Mouse (Mus musculus) cerebellum, postnatal 4 days (tissue): ENCODE results near the gene Ajuba.
A peak's percentile ranks its signal among the peaks of the same experiment; 100 is the strongest.
"Not testable (repeated sequence)": the region's sequence is repeated elsewhere in the genome, so short reads cannot be mapped to it uniquely, and the experiment has no call there.

Experiments
- DNase-seq, 2 experiments: peaks; one replicate each; pipeline ENCODE4 v3.0.0; 2022; ENCODE audit warnings: low spot score in 2 of 2, mixed read lengths in 1 of 2

Ajuba gene

DNA sequence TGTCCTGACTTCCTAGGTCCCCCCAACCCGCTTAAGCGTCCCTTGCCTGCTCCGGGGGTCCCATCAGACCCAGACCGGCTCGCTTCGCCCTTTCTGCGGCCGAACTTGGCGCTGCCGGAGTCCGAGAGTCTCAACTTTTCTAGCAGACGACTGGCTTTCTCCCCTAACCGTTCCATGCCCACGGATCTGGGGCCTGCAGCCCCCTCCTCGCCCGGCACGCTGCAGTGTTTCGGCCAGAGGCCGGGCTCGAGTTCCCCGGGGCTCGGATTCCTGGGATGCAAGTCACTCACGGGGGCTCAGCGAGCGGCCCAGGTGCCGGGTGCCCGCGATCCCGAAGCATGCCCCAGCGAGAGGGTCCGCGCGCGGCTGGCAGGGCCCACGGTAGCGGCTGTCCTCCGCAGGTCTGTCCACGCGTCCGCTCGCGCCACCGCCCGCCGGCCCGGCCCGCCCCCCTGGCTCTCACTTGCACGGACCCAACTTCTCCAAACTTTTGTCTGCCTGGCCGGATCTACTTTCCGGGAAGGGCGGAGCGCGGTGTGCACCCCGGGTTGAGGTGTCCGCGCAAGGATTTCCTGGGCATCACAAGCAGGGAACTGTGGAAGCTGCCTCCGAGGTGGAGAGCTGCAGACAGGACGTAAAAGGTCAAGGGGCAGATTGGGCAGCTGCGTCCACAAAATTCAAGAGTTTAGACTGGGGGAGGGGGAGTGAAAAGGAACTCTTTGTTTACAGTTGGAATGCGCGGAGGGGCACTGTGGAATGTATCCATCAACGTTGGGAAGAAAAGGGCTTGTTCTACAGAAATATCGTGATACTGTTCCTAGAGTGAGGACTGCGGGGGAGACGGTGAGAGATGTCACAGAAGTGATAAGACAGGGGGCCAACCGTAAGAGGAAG is at the start of gene Ajuba:
Ajuba (minus strand) TSS at position 470 of the 894 bp plus-strand sequence.
- DNase-seq, result peak in 1 of 2 experiments; percentile 70

DNA sequence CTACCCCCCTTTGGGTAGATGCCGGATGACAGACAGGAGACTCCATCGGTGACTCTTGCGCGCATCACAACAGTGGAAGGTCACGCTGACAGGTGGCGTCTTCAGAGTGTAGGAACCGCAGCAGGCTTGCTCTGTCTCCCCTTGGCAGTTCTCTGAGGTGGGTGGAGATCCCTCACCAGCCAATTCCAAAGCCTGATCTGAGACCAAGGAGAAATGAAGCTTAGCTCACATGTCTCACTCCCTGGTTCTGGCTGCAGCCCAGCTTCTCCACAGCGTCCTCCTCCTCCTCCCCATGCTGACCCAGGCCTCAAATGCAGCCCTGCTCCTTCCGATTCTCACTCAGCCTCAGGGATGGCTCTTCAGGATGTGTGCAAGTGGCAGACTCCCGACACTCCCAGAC is 47.6 kb upstream of the Ajuba start:
- DNase-seq, result no peak

DNA sequence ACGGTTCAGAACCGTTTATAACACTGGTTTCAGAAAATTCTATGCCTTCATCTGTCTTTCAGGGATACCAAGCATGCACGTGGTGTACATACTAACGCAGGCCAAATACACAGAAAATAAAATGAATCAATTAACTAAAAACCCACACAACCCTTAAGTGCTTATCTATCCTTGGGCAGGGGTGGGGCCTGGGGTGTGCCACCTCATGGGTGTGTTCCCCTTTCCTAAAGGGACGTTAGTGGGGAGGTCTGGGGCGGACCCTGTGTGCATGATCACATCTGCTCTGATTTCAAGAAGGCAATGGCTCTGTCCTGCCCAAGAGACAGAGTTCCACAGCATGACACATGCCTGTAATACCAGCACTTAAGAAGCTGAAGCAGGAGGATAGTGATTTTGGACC is 46.0 kb upstream of the Ajuba start:
- DNase-seq, result no peak

DNA sequence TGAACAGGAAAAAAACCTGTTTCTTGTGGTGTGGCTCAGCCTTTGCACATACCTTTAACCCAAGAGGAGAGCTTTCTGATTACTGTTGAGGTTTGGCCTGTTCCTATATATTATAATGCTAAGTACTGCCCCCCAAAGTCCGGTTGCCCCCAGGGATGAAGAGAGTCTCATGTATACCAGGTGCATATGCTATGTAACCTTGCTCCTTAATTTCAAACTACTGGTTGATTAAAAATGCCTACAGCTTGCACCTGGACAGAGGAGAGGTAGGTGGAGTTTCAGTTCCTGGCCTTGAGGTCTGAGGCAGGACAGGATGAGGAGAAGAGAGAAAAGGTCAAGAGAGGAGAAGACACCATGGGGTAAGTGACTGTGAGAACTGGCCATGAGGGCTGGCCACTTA is 43.8 kb upstream of the Ajuba start, which contains the start of gene Psmb11:
Psmb11 (plus strand) TSS at position 301 of the 400 bp plus-strand sequence.
- DNase-seq, result no peak

DNA sequence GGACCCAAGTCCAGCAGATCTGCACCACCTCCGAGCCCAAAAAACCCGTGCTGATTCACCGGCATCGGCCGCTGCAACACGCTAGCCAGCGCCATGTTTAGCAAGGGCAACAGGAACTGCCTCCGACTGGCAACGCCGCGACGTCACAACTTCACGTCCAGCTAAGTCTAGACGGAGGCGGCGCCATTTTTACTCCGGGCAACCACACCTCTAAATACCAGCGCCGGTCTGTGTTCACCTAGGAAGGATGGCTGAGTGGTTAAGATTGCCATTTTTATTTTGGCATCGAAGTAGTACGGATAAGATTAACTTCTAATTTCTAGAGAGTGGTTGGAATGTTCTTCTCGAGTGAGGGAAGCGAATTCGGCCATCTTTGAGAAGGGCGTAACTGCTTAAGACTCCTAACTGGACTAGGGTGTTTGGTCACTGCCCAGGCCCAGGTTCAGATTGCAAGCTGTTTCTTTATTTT is 40.6 kb upstream of the Ajuba start, which contains the start of gene Psmb5:
Psmb5 (minus strand) TSS at position 126 of the 469 bp plus-strand sequence.
- DNase-seq, result peak; percentile 59 to 82

DNA sequence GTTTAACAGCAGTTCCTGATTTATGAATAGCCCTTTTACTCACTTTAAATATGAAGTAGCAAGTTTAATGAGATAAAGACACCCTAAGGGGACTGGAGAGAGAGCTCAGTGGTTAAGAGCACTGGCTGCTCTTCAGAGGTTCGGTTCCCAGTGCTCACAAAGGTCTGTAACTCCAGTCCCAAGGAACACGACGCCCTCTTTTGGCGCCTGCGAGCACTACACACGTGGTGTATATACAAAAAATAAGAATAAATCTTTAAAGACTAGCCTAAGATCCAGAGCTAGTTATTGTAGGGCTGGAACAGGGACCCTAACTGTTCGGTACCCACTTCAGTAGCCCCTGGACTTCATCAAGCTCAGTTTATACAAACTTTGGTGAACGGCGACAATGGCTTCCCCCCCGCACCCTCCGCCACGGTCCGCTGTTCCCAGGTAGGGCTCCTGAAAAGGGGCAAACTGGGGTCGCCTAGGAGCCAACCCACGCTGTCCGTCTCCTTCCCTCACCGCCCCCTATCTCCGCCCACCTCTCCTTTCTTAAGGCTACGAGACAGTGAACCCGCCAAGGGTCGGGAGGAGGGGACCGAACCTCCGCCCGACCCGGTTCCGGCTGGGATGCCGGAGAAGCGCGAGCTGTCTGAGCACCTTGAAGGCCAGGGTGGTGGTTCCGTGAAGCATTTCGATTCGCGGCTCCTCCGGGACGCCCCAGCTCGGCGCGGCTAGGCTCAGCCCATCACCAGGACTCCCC is 40.0 kb upstream of the Ajuba start:
- DNase-seq, result no peak

DNA sequence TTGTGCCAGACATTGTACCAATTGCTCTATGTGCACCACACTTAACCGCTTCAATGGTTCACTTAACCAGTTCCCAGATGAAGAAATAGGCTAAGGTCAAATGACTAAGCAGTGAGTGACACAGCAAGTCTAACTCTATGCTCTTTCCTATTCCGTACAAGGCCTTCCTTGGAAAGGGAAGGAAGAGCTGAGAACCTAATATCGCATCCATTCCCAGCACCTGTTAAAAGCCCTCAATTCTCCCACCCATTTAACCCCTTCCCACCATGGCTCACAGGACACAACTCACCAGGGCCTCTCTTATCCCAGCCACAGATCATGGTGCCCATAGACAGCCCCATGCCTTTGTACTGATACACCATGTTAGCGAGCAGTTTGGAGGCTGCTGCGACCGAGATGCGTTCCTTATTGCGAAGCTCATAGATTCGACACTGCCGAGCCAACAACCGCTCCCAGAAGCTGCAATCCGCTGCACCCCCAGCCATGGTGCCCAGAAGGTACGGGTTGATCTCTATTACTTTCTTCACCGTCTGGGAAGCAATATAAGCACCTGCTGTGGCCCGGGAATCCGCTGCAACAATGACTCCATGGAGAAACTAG is 39.0 kb upstream of the Ajuba start:
- no peak for DNase-seq

DNA sequence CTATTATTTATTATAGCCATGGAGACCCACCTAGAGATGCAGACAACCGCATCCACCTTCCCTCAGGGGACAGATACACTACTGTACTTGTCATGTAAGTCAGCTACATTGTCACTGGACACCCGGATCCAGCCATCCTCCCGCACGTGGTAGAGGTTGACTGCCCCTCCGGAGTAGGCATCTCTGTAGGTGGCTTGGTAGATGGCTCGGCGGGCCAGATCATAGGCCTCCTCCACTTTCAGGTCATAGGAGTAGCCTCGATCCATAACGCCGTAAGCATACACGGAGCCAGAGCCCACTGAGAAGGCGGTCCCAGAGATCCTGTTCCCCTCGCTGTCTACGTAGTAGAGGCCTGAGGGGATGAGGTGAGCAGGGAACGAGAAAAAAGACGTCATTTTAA is 36.8 kb upstream of the Ajuba start:
- not testable (repeated sequence) for DNase-seq

DNA sequence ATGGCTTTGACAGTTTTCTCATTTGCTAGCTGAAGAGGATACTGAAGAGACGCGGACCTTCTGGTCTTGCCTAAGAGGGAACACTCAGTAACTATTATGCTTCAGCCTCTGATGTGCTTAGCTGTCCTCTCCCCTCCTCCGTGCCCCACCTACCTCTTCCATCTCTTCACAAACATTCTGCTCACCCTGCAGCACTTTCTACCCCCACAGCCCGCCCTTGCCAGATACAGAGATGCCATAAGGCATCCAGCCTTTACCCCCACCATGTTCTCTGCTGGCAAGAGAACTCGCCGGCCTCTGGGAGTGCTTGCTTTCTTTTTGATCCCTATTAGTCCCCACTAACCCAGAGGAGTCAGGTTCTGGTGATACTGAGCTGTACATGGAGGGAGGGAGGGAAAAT is 33.3 kb upstream of the Ajuba start:
- no peak for DNase-seq

DNA sequence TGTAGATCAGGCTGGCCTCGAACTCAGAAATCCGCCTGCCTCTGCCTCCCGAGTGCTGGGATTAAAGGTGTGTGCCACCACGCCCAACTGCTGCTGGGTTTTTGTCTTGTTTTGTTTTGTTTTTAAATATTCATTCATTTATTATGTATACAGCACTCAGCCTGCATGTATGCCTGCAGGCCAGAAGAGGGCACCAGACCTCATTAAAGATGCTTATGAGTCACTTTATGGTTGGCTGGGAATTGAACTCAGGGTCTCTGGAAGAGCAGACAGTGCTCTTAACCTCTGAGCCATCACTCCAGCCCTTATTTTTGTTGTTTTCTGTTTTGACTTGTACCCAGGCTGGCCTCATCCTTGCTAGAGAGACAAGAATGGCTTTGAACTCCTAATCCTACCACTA is 32.6 kb upstream of the Ajuba start:
- no peak for DNase-seq

DNA sequence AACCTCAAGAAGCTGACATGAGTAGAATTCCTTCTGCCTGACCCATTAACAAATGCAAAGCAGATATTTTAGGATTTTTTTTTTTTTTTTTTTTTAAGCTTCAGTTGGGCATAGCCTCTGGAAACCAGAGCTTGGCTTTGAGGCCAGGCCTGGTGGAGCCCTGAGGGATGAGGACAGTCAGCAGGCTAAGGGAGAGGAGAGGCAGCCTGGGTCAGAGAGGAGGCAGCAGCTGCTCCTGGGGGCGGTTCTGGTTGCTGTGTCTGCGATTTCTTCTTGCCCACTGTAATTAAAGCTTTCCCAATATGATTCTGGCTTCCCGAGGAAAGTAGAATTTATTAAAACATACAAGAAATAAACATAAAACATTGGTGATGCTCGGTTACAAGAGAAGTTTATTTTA is 31.9 kb upstream of the Ajuba start:
- no peak for DNase-seq

DNA sequence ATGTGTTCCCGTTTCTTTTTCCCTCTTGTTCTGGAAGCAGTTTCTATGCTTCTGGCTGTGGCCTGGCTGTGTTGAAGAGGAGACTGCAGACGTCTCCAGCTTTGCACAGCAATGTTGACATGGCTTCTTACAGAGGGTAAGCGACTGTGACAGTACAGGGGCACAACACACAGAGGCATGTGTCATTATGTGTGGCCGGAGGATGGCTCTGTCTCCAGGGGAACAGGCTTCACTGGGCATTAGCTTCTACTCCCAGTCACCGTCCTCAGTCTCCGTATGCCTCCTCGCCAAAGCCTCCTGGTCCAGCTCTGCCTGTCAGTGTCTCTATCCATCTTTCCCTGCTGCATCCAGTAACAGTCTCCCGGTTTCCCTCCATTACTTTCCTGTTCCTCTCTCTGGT is 29.9 kb upstream of the Ajuba start:
- no peak for DNase-seq

DNA sequence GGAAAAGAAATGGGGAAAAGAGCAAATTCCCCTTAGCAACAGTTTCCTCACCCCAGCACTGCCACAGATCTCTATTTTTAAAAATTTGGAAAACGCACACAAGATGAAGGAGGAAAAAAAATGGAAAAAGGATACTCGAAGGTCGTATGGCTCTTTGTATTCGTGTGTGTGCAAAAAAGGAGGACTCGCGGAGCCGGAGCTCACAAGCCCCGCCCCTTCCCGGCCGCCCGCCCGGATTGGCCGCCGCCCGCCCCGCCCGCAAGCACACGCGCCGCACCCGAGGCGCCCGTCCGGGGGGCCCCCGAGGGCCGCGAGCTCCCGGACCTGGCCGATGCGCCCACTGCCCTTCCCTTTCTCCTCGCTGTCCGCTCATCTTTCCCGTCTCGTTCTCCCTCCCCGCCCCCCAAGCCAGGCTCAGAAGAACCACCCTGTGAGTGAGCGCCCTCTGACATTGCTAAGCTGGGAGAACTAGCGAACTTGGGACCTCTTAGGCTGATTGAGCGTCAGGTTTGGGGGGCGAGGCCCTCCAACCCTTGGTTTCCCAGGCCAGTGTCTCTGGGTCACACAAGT is 28.5 kb upstream of the Ajuba start, which contains the start of gene 4931414P19Rik:
4931414P19Rik (minus strand) TSS at position 242 of the 570 bp plus-strand sequence.
- peak; percentile 55 to 76 for DNase-seq

DNA sequence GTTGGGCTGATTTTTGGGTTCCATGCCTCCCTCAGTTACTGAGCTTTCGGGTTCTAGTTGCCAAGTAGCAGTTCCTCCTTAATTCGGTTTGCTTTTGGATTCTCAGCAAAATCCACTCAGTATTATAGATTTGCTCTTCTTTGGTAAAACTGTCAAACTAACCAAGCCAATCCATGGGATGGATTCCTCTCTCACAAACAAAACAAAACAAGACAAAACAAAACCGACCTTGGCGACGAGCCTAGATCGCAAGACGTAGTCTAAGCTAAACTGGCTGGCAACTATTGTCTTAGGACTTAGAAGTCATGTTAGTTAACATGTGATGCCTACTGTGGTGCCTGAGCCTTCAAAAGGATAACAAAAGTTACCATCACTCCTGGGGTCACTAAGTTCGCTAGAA is 26.3 kb upstream of the Ajuba start:
- no peak for DNase-seq

DNA sequence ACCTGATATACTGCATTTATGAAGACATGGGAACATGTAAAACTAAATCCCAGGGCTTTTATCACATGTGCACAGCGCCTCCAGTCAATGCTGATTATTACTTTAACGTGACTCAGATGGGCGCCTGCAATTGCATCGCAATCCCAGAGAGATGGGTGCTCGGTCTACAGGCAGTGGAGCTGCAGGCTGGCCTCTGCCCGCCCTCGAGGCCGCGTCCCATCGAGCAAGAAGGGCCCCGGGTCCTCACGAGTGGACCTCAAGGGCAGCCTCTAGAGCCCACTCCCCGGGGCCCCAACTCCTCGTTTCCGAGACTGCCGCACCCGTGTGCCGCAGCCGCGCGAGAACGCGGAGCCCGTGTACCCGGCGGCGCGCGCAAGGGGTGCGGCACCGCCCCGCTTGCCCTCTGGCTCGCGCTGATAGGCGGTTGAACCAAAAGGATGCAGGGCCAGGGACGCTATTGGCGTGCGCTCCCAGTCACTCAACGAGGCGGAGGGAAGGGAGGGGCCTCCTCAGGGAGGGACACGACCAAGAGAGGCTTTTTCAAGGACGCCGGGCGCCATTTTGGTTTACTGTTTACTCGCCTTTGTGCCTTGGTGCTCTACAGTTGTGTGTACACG is 25.8 kb upstream of the Ajuba start:
- DNase-seq, result peak; percentile 89 to 96

DNA sequence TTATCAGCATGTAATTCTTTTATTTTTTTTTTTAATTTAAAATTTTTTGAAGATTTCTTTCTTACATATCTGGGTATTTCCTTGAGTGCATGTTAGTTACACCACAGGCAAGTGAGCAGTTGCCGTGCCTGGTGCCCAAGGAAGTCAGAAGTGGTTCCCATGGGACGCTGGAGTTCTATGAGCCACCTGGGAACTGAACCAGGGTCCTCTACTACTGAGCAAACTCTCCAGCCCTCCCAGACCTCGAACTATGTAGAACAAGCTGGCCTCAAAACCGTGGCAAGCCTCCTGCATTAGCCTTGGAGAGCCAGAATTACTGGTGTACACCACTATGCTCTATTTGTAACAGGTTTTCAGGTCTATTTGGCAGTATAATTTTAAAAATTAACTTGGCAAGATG is 25.3 kb upstream of the Ajuba start:
- no peak for DNase-seq

DNA sequence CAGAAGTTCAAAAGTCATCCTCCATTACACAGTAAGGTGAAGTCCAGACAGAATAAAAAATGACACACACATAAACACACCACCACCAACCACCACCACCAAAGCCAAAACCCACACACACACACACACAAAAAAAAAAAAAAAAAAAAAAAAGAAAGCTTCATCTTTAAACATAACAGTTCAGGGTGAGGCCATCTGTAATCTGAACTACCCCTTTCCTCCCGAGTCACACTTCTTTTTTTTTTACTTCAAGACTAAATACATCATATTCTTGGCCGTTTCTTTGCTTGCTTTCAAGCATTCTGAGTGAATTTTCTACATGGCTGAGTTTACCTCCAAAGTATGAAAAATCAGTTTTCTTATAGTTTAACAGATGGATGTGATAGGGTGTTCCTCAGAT is 24.2 kb upstream of the Ajuba start:
- DNase-seq, result no peak

DNA sequence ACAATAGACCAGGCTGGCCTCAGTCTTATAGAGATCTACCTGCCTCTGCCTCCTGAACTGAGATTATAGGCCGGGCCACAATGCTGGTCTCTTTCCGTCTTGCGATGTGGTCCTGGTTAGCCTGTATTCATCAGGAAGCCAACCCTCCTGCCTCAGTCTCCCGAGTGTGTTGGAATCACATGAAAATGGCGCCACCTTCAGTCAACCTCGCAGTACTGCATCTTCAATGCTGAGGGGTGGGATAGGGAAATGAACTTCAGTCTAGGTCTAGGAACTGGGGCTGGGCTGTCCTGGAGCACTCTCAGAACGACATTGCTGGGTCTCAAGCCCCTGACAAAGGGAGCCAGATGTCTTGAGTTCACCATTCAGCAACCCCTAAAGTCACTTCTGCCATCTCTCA is 19.7 kb upstream of the Ajuba start:
- no peak for DNase-seq

DNA sequence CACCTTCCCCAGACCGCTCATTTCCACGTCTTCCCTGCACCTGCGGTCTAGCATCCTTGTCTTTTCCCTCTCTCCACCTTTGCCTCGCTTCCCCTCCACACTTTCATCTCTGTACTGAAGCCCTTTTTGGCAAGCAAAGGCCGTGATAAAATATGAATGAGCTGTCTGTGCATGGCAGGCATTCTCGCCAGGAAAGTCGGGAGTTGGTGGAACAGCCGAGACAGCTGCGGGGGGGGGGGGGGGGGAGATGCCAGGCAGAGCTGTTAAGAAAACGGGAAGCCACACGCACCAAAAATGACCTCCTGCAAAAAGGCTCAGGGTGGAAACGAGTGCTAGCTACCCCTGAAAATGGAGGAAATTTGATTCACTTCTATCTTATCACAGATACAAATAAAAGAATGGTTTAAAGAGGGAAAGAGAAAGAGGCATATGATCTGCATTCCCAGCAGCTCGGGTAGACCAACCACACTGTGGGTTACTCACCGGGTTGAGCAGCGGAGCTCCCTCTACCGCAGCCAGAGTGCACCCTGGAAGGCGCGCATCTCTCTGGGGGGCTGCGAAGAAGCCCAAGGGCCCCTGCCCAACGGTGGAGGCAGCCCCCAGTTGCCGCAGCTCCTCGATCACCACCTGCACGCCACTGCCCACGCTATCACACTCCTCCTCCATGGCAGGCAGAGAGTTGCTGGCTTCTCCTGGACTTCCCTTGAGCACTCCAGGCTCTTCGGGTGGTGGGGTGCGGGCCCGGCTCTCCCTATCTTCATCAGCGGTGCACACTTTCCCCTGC is 17.5 kb upstream of the Ajuba start:
- no peak for DNase-seq

DNA sequence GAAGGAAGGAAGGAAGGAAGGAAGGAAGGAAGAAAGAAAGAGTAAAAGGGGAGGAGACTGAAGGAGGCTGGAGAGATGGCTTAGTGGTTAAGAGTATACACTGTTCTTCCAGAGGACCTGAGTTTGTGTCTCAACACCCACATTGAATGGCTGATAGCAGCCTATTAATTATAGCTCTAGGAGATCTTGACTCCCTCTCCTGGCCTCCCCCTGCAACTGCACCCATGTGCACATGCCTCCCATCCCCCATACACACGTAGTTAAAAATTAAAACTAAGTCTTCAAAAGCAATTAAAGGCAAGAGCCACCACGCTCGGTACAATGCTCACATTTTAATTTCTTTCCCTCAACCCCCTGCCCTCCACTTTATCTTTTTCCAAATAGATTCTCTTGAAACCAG is 16.7 kb upstream of the Ajuba start:
- DNase-seq, result no peak
